Mouse (Mus musculus) 3T3-L1 (cell line): Measurements from ENCODE around the gene Man1c1.
A peak's percentile ranks its signal among the peaks of the same experiment; 100 is the strongest.

Source experiments
- DNase-seq: peaks from one replicate; pipeline ENCODE4 v3.0.0-alpha.2; 2015; ENCODE audit warnings: low read depth, low spot score

Man1c1 gene

DNA sequence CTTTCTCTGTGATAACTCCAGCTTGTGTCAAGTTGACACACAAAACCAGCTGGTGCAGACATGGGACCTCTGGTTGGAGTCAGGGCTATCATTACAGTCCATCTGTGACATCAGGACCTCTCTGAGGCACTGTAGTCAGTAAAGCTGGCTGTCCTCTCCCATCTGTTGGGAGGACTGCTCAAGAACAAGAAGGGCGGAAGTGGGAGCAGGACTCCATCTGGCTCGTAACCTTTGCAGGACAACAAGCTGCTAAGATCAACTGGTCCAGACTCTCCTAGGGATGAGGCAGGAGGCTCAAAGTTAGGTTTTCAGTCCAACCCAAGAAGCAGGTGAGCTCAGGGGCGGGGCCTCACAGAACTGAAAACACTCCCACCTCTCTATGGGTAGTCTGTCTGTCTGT, 29.1 kb downstream of the Man1c1 start:
- no peak for DNase-seq

GRCm38 (mm10) chr4:134673882-134674463, 30.1 kb downstream of the Man1c1 start:
- no peak for DNase-seq

DNA sequence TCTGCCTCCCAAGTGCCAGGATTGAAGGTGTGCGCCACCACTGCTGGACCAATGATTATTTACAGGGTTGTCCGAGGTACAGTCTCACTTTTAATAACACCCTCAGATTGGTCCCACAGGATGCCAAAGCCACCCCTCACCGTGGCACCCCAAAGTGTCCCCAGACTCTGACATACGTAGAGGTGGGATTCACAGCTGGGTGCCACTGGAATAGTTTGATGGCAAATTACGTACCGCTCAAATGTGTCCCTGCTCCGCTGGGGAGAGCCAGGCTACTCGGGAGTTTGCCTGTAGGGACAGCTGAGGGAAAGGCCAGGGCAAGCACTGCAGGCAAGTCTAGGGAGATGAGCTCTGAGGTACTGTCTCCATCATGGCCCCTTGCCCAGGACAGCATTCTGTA, 30.9 kb downstream of the Man1c1 start:
- no peak for DNase-seq

DNA sequence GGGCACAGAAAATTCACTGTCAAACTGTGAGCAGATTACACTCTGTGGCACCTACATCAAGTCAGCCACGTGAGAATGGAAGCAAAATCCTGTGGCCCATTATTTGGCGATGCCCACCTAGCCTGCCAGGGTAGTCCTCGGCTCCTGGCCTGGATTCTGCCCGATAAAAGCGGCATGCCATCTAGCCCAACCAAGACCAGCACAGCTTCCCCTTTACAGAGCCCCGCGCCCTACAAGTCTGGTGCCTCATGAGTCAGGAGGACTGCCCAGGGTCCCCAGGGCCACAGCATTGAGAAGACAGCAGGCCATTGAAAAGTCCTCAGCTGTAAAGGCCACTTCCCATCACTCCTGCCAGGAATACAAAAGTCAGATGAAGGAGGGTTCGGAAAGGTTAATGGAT, 31.8 kb downstream of the Man1c1 start:
- no peak for DNase-seq

DNA sequence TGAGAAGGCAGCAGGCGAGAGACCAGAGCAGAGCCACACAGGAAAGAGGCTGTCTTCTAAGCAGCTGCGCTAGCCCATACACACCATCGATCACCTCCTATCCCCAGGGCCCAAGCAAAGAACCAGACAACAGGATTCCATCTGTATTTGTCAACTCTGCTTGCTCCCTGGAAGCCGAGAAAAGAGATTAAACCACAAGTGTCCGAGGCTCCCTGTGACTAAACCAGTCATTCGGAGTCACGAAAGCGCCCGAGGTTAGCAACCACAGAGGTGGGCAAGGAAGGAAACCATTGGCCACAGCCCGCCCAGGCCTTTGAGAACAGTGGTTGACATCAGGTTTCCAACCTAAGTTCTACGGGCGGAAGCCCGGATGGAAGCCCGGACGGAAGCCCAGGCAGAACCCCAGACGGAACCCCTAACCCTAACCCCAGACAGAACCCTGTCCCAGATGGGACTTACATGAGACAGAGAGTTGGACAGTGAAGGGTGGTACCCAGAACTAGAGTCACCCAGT, 32.4 kb downstream of the Man1c1 start:
- DNase-seq, result no peak

- peak; percentile 52 for DNase-seq
Observed at GRCm38 (mm10) chr4:134669742-134670354, 34.2 kb downstream of the Man1c1 start.

DNA sequence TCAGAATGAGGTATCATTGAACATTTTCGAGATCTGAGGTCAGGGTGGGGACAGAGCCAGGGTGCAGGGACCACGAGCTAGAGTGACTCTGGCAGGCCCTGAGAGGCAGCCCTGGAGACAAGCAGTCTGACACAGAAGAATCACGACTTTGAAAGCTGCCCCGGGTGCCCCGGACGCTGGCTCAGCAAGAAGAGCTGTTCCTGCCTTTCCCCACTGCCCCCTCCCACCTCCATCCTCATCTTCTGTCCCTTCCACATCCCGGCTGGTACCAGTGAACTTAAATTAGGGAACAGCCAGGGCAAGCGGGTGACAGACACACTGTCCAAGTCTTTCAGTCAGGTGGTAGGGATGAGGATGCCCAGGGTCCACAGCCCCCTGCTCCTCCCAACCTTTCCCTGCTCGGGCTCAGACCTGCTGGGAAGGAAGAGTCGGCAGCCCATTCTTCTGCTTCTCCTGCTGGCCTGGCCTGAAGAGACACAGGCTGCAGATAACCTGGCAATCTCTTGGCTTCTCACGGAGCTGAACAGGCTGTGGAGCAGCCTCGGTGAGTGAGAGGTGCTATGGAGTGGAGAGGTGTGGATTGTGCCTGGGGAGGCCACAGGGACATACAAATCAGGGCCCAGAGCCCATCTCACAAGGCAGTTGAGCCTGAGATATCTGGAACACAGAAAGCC, 35.6 kb downstream of the Man1c1 start:
- DNase-seq, result no peak

DNA sequence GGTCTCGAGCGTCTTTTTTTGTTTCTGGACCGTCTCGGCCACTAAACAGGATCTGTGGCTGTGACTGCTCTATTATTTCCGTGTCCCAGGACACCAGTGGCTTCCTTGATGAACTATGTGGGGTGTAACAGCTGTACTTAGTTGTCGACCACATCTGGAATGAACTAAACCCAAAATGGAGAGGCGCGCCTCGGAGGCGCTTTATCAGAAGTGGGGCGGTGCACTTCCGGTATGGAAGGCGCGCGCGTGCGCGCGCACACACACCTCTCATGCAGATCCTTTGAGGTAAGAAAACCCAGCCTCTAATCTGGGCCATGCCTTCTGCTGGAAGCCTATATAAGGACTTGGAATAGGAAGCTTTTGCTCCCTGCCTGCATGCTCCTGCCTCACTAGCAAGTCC, 37.7 kb downstream of the Man1c1 start:
- no peak for DNase-seq

- DNase-seq, result no peak
Observed at GRCm38 (mm10) chr4:134663052-134663451, 41.0 kb downstream of the Man1c1 start.

DNA sequence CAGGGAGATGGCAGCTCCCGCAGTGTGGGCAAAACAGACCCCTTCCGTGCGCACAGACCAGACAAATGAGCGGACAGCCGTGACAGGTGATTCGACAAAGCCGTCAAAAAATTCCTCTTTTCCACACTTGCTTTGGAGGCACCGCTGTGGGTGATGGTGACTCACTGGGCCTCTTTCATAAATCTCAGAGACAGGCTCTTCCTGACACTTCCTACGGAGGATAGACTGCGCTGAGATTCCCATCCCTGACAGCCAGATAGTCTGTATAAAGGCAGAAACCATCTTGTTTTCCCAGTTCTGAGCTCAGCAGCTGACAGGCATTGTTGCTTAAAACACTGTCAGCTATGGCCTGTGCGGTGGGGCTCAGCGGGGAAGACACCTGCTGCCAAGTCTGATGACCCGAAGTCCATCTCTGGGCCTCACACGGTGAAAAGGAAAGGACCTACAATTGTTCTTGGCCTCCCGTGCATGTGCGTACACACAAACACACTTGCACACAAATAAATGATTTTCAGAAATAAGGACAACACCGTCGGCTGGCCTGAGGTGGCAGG, 43.4 kb downstream of the Man1c1 start:
- DNase-seq, result no peak

DNA sequence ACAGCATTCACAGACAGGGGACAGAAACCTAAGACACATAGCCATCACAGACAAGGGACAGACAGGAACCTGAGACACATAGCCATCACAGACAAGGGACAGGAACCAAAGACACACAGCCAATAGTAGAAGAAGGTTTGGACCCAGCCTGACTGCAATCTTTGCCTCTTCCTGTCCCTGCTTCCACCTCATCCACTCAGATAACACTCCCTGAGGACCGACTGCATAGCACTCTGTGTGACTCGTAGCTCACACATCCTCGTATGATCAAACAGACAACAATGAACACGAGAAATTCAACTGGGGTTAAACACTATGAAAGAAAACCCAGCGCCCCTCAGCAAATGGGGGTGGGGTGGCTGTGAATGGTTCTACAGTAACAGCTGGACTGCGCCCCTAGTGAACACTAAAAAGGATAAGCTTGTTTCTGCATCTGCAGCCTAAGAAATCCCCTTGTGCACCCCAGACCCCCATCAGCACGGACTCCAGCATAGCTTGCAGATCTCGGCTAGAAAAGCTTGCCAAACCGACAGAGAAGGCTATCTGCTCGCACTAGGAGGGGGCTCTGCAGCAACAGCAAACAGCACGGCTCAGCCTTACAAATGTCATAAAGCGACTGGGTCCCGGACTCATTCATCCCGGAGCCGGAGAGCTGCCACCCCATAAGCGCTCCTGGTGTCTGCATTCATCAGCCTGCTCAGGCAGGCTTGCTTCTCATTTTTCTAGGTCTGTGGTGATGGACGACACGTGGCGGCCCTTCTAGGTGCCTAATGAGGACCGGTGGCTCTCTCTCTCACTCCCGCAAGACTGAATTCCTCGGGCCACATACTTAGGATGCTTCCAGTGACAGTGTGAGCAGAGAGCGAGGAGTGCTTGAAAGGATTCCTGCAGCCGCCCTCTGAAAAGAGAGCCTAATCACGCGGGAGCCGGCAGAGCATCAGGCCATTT, 44.5 kb downstream of the Man1c1 start:
- peak; percentile 56 for DNase-seq

DNA sequence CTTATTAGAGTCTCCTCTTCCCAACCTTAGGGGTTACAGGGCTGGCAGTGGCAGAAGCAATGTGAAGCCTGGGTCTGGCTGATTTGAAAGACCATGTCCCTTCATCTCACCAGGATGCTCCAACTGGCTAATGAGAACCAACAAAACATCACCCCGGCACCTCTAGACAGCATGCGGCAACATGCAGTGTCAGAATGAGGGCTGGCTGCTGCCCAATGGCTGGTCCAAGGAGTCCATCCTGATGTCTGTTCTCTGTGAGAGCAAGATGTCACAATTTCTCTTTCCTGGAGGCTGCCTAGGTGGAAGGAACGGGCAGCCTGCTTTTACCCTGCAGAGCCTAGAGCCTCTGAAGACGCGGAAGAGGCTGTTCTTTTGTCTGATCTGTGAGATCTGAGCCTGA, 46.6 kb downstream of the Man1c1 start:
- DNase-seq, result no peak

GRCm38 (mm10) chr4:134654391-134654790, 49.7 kb downstream of the Man1c1 start:
- no peak for DNase-seq

GRCm38 (mm10) chr4:134652720-134653119, 51.4 kb downstream of the Man1c1 start:
- DNase-seq, result no peak

GRCm38 (mm10) chr4:134652151-134652550, 51.9 kb downstream of the Man1c1 start:
- no peak for DNase-seq

DNA sequence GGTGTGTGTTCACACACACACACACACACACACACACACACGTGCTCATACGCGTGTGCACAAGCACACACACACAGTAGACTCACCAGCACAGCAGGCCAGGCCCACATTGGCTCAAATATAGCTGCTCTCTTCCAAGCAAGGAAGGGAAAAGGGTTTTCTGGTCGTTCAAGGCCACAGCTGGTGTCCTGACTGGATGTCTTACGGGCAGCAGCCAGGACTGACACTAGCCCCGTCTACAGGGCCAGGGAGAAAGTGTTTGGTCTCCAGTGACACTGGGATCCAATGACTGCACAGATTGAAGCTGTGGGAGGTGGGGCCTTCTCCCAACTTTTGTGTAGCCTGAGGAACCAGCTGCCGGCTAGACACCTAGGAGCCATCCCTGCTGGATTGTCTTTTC, 52.7 kb downstream of the Man1c1 start:
- no peak for DNase-seq

DNA sequence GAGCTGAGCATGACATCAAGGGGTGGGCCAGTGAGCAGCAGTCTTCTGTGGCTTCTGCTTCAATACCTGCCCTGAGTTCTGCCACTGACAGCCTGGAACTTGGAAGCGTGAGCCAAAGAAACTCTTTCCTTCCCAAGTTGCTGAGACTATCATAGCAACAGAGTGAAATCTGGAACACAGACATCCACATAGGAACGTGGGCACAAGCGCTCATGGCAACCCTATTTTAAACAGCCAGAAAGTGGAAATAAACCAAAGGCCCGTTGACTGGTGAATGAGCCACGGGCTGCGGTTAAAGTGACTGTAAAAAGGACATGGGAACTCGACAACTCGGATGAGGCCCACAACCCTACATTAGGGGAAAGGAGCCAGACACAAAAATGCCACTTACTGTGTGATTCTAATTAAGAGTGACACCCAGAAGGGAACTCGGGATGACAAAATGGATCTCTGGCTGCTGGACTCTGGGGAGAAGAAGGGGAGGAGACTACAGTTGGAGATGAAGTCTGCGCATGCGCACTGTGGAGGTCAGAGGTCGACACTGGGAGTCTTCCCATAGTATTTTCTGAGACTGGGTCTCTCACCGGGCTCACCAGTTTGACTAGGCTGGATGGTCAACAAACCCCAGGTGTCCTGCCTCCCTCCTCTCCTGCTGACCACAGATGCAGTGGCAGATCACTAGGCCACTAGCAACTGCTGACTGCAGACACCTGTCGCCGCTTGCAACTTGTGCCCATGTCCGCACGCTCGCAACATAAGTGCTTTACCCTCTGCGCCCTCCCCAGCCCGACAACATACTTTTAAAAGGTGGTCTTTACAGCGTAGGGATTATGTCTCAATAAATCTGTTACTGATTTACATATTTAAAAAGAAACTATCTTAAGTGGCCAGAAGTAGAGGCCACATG, 58.8 kb downstream of the Man1c1 start:
- no peak for DNase-seq

- no peak for DNase-seq
Observed at GRCm38 (mm10) chr4:134644410-134644809, 59.7 kb downstream of the Man1c1 start.

DNA sequence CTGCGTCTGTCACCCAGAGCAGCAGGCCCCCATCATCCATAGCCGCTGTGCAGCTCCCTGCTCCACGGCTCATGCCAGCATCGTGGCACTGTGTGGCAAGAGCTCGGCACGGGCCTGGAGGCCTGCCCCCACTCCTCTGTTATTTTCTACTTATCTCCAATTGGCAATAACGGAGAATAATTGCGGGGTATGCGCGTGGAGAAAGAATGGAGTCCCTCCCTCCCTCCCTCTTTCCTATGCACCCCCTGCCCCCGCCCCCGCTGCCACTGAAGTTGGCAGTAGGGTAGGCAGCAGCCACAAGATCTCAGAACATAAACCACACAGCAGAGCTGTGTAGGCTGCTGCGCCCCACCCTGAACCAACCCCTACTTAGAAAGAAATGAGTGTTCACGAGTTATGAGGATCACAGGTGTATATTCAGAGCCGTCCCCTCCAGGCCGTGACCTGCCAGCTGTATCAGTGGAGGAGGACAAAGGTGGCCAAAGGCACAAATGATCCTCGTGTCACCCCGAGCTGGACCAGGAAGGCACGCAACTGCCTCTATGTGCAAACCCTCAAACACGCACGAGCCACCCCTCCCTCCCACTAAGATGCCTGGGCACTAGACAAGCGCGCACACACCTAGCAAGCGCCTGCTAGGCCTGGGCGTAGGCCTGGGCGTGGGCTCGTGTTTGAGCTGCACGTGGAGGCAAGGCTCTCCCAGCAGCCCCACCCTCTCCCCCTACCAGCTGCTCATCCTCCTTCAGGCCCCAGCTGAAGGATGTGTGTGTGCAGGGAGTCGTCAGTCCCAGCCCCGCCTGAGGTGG, 62.2 kb downstream of the Man1c1 start:
- no peak for DNase-seq

GRCm38 (mm10) chr4:134639325-134639724, 64.8 kb downstream of the Man1c1 start:
- DNase-seq, result peak; percentile 86
